Mouse (Mus musculus) testis, adult 2 months (tissue): ENCODE measurements around the gene Sh3bp5.

ENCODE experiments used
- CTCF ChIP-seq: fragments of 200-500 bp; IDR thresholded peaks from 2 replicates; pipeline ENCODE4 v1.5.1; 2012; ENCODE audit warnings: low read depth, mild to moderate bottlenecking, inconsistent platforms, low read length, moderate library complexity; ENCODE audit not compliant: control insufficient read depth, insufficient read depth, insufficient replicate concordance
- POLR2A ChIP-seq: fragments of 200-500 bp; IDR thresholded peaks from 2 replicates; pipeline ENCODE4 v1.6.1; 2012; ENCODE audit warnings: low read depth, mild to moderate bottlenecking, inconsistent platforms, low read length, moderate library complexity; ENCODE audit not compliant: control insufficient read depth

DNA sequence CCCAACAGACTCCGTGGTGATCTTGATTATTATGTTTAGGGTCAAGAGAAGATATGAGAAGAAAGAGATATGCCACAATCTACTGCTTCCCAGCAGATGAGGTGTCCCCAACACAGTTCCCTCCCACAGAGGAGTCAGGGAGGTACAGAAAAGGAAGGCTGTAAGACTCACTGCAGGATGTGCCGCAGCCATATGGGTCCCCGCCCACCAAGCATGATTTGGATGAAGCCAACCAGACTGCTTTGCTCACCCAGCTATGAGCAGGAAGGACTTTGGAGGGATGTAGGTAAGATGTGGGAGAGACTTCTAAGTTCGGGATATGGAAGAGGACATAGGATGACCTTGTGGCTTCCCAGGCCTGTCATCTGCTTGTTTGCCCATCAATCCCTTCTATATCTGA, 25.1 kb downstream of the Sh3bp5 start:
- TF ChIP-seq CTCF = no peak
- TF ChIP-seq POLR2A = no peak
